9 mouse cellular contexts compared by ENCODE assay signal in genomic region chr1:136018390-136019189, GRCm38 (mm10). TPM values are rescaled to one million over a fixed set of nuclear protein-coding genes. Genes with fewer than 3 reads are reported as not detected.
DNase-seq lines count a peak whose midpoint lies in the region; TF ChIP-seq lines count a peak whose summit lies in the region.
"Had no signal": no experiment of that assay in that cellular context is flagged by ENCODE, and none has a peak within 500 bp of the region (broad histone marks: within the 10 kb centered on the region; RNA-seq: fewer than 3 reads in every experiment).

No protein-coding gene starts in this region.

- TF ChIP-seq CTCF in spleen, adult 2 months (IDR thresholded peaks at IDR 0.05; ENCODE audit: extremely low read depth, insufficient read depth, insufficient read length, insufficient replicate concordance), result no peak

- peak; percentile 21 for DNase-seq in urinary bladder, postnatal 25 days (ENCODE audit: low spot score)
- DNase-seq in urinary bladder, postnatal 4 days (ENCODE audit: low spot score in 2 of 2), result no peak
- peak; percentile 66 for DNase-seq in cerebellum, adult 9-10 months
- DNase-seq in gastrocnemius, postnatal 25 days, result peak; percentile 17
- peak; percentile 61 for DNase-seq in kidney, adult 9 months
- peak; percentile 48 for DNase-seq in lung, postnatal 10 days
- DNase-seq in spleen, adult 2 months (ENCODE audit: low read depth in 1 of 2, low spot score in 2 of 2), result peak in 1 of 2 experiments; percentile 43
- no peak for DNase-seq in c-Kit-positive CD71-positive TER-119-positive erythroid progenitor cells, embryonic 14.5 days (ENCODE audit: low spot score)

- H3K27me3 ChIP-seq in spleen, adult 2 months (ENCODE audit: control insufficient read depth, insufficient read depth, low read length), result no peaks in the 10 kb centered on the region

- no peaks in the 10 kb centered on the region; the same call in 1 of the 2 replicates for H3K36me3 ChIP-seq in spleen, adult 2 months (ENCODE audit: control insufficient read depth, insufficient read depth, low read length)

- WGBS in spleen, adult 2 months, result 8% methylated on average over 24 of the region's 24 CpGs

- peak overlapping the region; percentile 0; the same call in 1 of the 2 replicates for H3K27ac ChIP-seq in spleen, adult 2 months (ENCODE audit: insufficient read depth, low read length)

- TF ChIP-seq POLR2A in spleen, adult 2 months (IDR thresholded peaks at IDR 0.05; ENCODE audit: low read depth, low read length), result no peak

- peaks cover 2% of the 10 kb centered on the region; the same call in 1 of the 2 replicates for H3K4me1 ChIP-seq in spleen, adult 2 months (ENCODE audit: control insufficient read depth, insufficient read depth, insufficient read length)

- peak overlapping the region; percentile 91 for H3K4me3 ChIP-seq in spleen, adult 2 months (ENCODE audit: extremely low read depth, insufficient read depth, insufficient read length)

RNA-seq across cellular contexts. Expression of gene Tmem9, which starts 10.6 kb away (rescaled TPM):
- total RNA-seq in gastrocnemius, postnatal 25 days (2021), result 1 to 10 TPM; 5.8 to 7.0 TPM
- polyA plus RNA-seq in spleen, adult 2 months (2012; rRNA removed), result 27.3 and 34.1 TPM in 2 replicates

RNA-seq across cellular contexts. Expression of gene Igfn1, which starts 12.4 kb away (rescaled TPM):
- total RNA-seq in gastrocnemius, postnatal 25 days (2021), result 10 to 100 TPM in 1 of 2 experiments, 1 to 10 TPM in 1; 5.7 to 11.2 TPM
- polyA plus RNA-seq in spleen, adult 2 months (2012; rRNA removed), result 0.41 TPM in 1 of 2 replicates, not detected in the other

RNA-seq across cellular contexts. Expression of gene Ascl5, which starts 32.0 kb away (rescaled TPM):
- total RNA-seq in gastrocnemius, postnatal 25 days (2021), result not detected
- not detected in 2 replicates for polyA plus RNA-seq in spleen, adult 2 months (2012; rRNA removed)
- total RNA-seq: heart, postnatal 14 days had no signal

RNA-seq across cellular contexts. Expression of gene Cacna1s, which starts 34.0 kb away (rescaled TPM):
- 100 to 1,000 TPM; 763 to 788 TPM for total RNA-seq in gastrocnemius, postnatal 25 days (2021)
- polyA plus RNA-seq in spleen, adult 2 months (2012; rRNA removed), result 4.3 and 5.1 TPM in 2 replicates

Comparison
In these comparisons a context has a peak if more than half of its experiments do, and no peak if none do; other contexts are left out.
1. DNase-seq: peak in urinary bladder, postnatal 25 days (single experiment), cerebellum, adult 9-10 months (single experiment), gastrocnemius, postnatal 25 days (single experiment), kidney, adult 9 months (single experiment) and lung, postnatal 10 days (single experiment); none in urinary bladder, postnatal 4 days (0 of 2) and c-Kit-positive CD71-positive TER-119-positive erythroid progenitor cells, embryonic 14.5 days (single experiment).